Mouse (Mus musculus) C2C12 (cell line): ENCODE data around the gene Wdr66. TPM values are rescaled to one million over a fixed set of nuclear protein-coding genes. Genes with fewer than 3 reads are reported as not detected.

ENCODE experiments used
- H3K27me3 ChIP-seq: one replicate; pipeline ENCODE4 v1.6.1; 2011; ENCODE audit not compliant: control insufficient read depth, insufficient read depth, insufficient read length
- H3K36me3 ChIP-seq: one replicate; pipeline ENCODE4 v1.6.1; 2011; ENCODE audit not compliant: control insufficient read depth, insufficient read depth
- H3K4me3 ChIP-seq: one replicate; pipeline ENCODE4 v1.5.1; 2011; ENCODE audit warnings: mild to moderate bottlenecking, control low read depth; ENCODE audit not compliant: poor library complexity, insufficient read depth, severe bottlenecking
- H3K79me2 ChIP-seq: one replicate; pipeline ENCODE4 v1.6.1; 2011; ENCODE audit not compliant: control insufficient read depth, insufficient read depth
- H3K79me3 ChIP-seq: one replicate; pipeline ENCODE4 v1.6.1; 2011; ENCODE audit warnings: low read depth, control low read depth
- H3ac ChIP-seq: one replicate; pipeline ENCODE3; 2011; ENCODE audit warnings: low read depth; ENCODE audit not compliant: control insufficient read depth, insufficient read length
- CEBPB ChIP-seq: IDR thresholded peaks from one replicate; pipeline ENCODE4 v1.6.1; 2011; ENCODE audit warnings: low read depth, mild to moderate bottlenecking, control low read depth, moderate library complexity
- CTCF ChIP-seq: IDR thresholded peaks from one replicate; pipeline ENCODE4 v1.5.1; 2011; ENCODE audit not compliant: control insufficient read depth, insufficient read depth, insufficient read length
- FOSL1 ChIP-seq: IDR thresholded peaks from one replicate; pipeline ENCODE4 v1.8.0; 2011; ENCODE audit warnings: mild to moderate bottlenecking, low read length; ENCODE audit not compliant: poor library complexity, insufficient read depth, severe bottlenecking
- MAX ChIP-seq: IDR thresholded peaks from one replicate; pipeline ENCODE4 v1.6.1; 2011; ENCODE audit warnings: mild to moderate bottlenecking, control low read depth
- MYOD1 ChIP-seq: IDR thresholded peaks from one replicate; pipeline ENCODE4 v1.6.1; 2011; ENCODE audit warnings: low read depth; ENCODE audit not compliant: control insufficient read depth, insufficient read length
- MYOG ChIP-seq: IDR thresholded peaks from one replicate; pipeline ENCODE4 v1.6.1; 2011; ENCODE audit not compliant: control insufficient read depth, insufficient read length; ENCODE audit errors: extremely low read depth
- USF1 ChIP-seq: IDR thresholded peaks from one replicate; pipeline ENCODE4 v1.6.1; 2011; ENCODE audit warnings: low read depth, mild to moderate bottlenecking, control low read depth, moderate library complexity
- polyA plus RNA-seq: library from polyadenylated mRNA; unstranded; fragments of >200 nt; fragmentation: generic; extraction: Trizol; gene quantifications from one replicate; pipeline ENCODE4 v1.2.1, GENCODE M21; 2012; ENCODE audit warnings: missing spikeins

Gene Wdr66
- polyA plus RNA-seq, 1 experiment, result 0.13 TPM

- Histone ChIP-seq H3K27me3 (no peaks in the 10 kb centered on the region), H3K79me3 (no peaks in the 10 kb centered on the region), H3K36me3 (no peaks in the 10 kb centered on the region), H3K79me2 (no peaks in the 10 kb centered on the region), H3ac (no peak overlapping the region), H3K4me3 (no peak overlapping the region)
- no peak for TF ChIP-seq FOSL1
- TF ChIP-seq MAX, result no peak
- TF ChIP-seq CTCF, result no peak
- no peak for TF ChIP-seq MYOD1
- no peak for TF ChIP-seq USF1
- TF ChIP-seq MYOG, result no peak
- TF ChIP-seq CEBPB, result no peak
Measured at GRCm38 (mm10) chr5:123326751-123327148, 74.8 kb downstream of the Wdr66 start.

GRCm38 (mm10) chr5:123327686-123328085, 75.8 kb downstream of the Wdr66 start:
- TF ChIP-seq CEBPB (no peak), MYOD1 (no peak), CTCF (no peak), MYOG (no peak)
- no peaks in the 10 kb centered on the region for H3K27me3 ChIP-seq
- H3K4me3 ChIP-seq, result no peak overlapping the region
- H3K79me3 ChIP-seq, result no peaks in the 10 kb centered on the region
- H3K36me3 ChIP-seq, result no peaks in the 10 kb centered on the region
- H3ac ChIP-seq, result no peak overlapping the region
- no peaks in the 10 kb centered on the region for H3K79me2 ChIP-seq

GRCm38 (mm10) chr5:123333566-123333965, 81.7 kb downstream of the Wdr66 start:
- Histone ChIP-seq H3K79me3 (no peaks in the 10 kb centered on the region), H3ac (no peak overlapping the region), H3K79me2 (no peaks in the 10 kb centered on the region), H3K27me3 (no peaks in the 10 kb centered on the region), H3K36me3 (no peaks in the 10 kb centered on the region), H3K4me3 (no peak overlapping the region)
- no peak for TF ChIP-seq USF1
- no peak for TF ChIP-seq MYOG
- TF ChIP-seq MAX, result no peak
- no peak for TF ChIP-seq MYOD1
- TF ChIP-seq CTCF, result no peak
- no peak for TF ChIP-seq FOSL1
- TF ChIP-seq CEBPB, result no peak

GRCm38 (mm10) chr5:123336205-123336961, 84.5 kb downstream of the Wdr66 start:
- Histone ChIP-seq H3K79me2 (no peaks in the 10 kb centered on the region), H3K79me3 (no peaks in the 10 kb centered on the region), H3K4me3 (no peak overlapping the region), H3K27me3 (no peaks in the 10 kb centered on the region), H3K36me3 (no peaks in the 10 kb centered on the region), H3ac (no peak overlapping the region)
- TF ChIP-seq FOSL1 (no peak), MAX (no peak), MYOD1 (no peak), USF1 (no peak), MYOG (no peak), CEBPB (no peak), CTCF (no peak)

- no peak overlapping the region for H3ac ChIP-seq
- no peaks in the 10 kb centered on the region for H3K79me2 ChIP-seq
- no peaks in the 10 kb centered on the region for H3K79me3 ChIP-seq
- no peaks in the 10 kb centered on the region for H3K27me3 ChIP-seq
- H3K36me3 ChIP-seq, result no peaks in the 10 kb centered on the region
- TF ChIP-seq MYOG (no peak), CEBPB (no peak), MYOD1 (no peak), CTCF (no peak), USF1 (no peak), FOSL1 (no peak), MAX (no peak)
- H3K4me3 ChIP-seq, result no peak overlapping the region
Measured at GRCm38 (mm10) chr5:123338463-123338862, 86.6 kb downstream of the Wdr66 start.
